Mouse (Mus musculus) liver, embryonic 12.5 days (tissue): ENCODE data around the gene St6galnac3. TPM values are rescaled to one million over a fixed set of nuclear protein-coding genes. Genes with fewer than 3 reads are reported as not detected.

ENCODE experiments used
- ATAC-seq: fragments of 200-750 bp; cut with Nextera tagmentation; 2 replicates; pipeline ENCODE4 v1.8.0; 2017; ENCODE audit warnings: moderate number of reproducible peaks, mild to moderate bottlenecking, moderate library complexity
- H3K27ac ChIP-seq: fragments of 300-500 bp; sonication (generic); 2 replicates; pipeline ENCODE4 v1.5.1; 2016; ENCODE audit warnings: mild to moderate bottlenecking
- H3K27me3 ChIP-seq: fragments of 300-500 bp; sonication (generic); replicated peaks from 2 replicates; pipeline ENCODE4 v1.6.1; 2016; ENCODE audit warnings: mild to moderate bottlenecking, moderate library complexity
- H3K36me3 ChIP-seq: fragments of 300-500 bp; sonication (generic); 2 replicates; pipeline ENCODE4 v1.6.1; 2016; ENCODE audit warnings: mild to moderate bottlenecking, moderate library complexity
- H3K4me1 ChIP-seq: fragments of 300-500 bp; sonication (generic); 2 replicates; pipeline ENCODE4 v1.6.1; 2016
- H3K4me2 ChIP-seq: fragments of 300-500 bp; sonication (generic); 2 replicates; pipeline ENCODE4 v1.6.1; 2016; ENCODE audit warnings: mild to moderate bottlenecking, moderate library complexity
- H3K4me3 ChIP-seq: fragments of 300-500 bp; sonication (generic); 2 replicates; pipeline ENCODE4 v1.5.1; 2016; ENCODE audit warnings: mild to moderate bottlenecking, moderate library complexity
- H3K9ac ChIP-seq: fragments of 300-500 bp; sonication (generic); 2 replicates; pipeline ENCODE4 v1.6.1; 2016; ENCODE audit warnings: mild to moderate bottlenecking, moderate library complexity
- H3K9me3 ChIP-seq: fragments of 300-500 bp; sonication (generic); replicated peaks from 2 replicates; pipeline ENCODE4 v1.6.1; 2016; ENCODE audit warnings: mild to moderate bottlenecking, moderate library complexity
- WGBS: fragments of 180-500 bp; shearing (Covaris S2); methylation state at CpG from one replicate; pipeline ENCODE4 v1.1.7; 2016; ENCODE audit not compliant: insufficient replicate concordance; 5-methylcytosine and 5-hydroxymethylcytosine counted together
- polyA plus RNA-seq: library from polyadenylated mRNA; unstranded; fragments of >200 nt; fragmentation: Nextera tagmentation; extraction: Ambion mirVana; gene quantifications from 2 replicates; pipeline ENCODE4 v1.2.1, GENCODE M21; 2016

The St6galnac3 gene
- polyA plus RNA-seq, 1 experiment from 2014 or later: 13.6 TPM

DNA sequence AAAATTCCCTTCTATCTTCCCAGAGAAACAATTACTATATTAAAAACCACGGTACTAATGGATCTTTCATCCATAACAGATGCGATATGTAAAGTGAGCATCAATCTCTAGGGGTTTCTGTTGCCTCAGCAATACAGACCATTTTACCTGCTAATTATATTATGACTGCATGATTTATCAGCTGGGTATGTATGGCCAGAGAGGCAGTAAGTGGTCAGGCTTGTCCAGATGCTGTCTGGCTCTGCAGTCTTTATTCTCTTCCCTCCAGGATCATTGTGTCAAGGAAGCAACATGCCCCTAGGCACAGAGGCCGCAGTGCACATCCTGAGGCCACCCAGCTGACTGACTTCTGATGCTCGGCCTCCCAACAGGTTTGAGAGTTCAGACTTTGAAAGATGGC is 222.5 kb downstream of the St6galnac3 start:
- H3K27ac ChIP-seq: no peak overlapping the region
- no peaks in the 10 kb centered on the region for H3K4me1 ChIP-seq
- ATAC-seq: no peak
- no peaks in the 10 kb centered on the region for H3K27me3 ChIP-seq
- H3K9ac ChIP-seq: no peak overlapping the region
- 0 out of 2 replicates have a peak, but pooled peaks cover 6% of the 10 kb centered on the region for H3K36me3 ChIP-seq
- WGBS: 74% methylated on average over 4 of the region's 4 CpGs
- H3K4me3 ChIP-seq: no peak overlapping the region
- no peaks in the 10 kb centered on the region for H3K9me3 ChIP-seq
- no peak overlapping the region for H3K4me2 ChIP-seq

DNA sequence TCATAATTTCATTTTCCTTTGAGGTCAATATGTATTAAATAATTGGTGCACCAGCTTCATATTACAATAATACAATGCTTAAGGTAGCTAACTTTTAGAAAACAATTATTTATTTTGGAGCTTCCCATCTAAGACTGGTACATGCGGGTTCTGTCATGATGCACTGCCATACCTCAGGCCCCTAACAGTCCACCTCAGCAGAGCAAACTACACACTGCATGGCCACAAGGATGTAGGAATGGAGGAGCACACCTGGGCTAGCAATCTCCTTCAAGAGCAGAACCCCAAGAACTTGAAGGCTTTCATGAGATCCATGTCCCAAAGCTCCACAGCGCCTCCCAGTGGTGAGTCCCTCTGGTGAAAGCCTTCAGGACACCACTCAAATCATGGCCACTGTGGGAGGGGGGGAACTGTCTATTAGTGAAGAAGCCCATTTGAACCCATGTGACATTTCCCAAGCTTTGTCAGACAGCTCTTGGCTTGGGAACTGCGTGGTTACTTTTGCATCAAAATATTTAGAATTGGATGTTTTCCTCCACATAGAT is 223.6 kb downstream of the St6galnac3 start:
- H3K4me2 ChIP-seq: no peak overlapping the region
- 54% methylated on average over 3 of the region's 3 CpGs for WGBS
- H3K9ac ChIP-seq: no peak overlapping the region
- no peak overlapping the region for H3K27ac ChIP-seq
- H3K27me3 ChIP-seq: no peaks in the 10 kb centered on the region
- H3K9me3 ChIP-seq: no peaks in the 10 kb centered on the region
- no peaks in the 10 kb centered on the region for H3K4me1 ChIP-seq
- ATAC-seq: no peak
- H3K4me3 ChIP-seq: no peak overlapping the region
- H3K36me3 ChIP-seq: 0 out of 2 replicates have a peak, but pooled peaks cover 4% of the 10 kb centered on the region

DNA sequence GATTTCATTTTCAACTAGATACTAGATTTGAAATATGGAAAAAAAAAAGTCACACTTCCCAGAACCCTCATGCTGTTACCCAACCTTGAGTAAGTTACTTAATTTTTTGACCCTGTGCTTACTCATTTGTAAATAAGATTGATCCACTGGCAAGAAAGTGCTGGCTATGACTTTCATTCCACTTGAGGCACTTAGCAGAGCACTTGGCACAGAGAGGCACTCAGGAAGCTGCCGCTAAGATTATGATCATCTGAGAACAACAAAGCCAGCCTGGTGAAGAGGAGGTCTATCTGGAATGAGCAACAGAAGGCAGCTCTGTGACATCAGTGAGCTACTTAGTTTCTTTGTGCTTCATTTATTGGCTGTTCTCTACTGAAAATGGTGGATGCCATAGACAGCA is 232.0 kb downstream of the St6galnac3 start:
- no peak for ATAC-seq
- Histone ChIP-seq H3K4me2 (no peak overlapping the region), H3K9me3 (no peaks in the 10 kb centered on the region), H3K27ac (no peak overlapping the region), H3K27me3 (no peaks in the 10 kb centered on the region), H3K4me3 (no peak overlapping the region), H3K4me1 (no peaks in the 10 kb centered on the region), H3K36me3 (no peaks in the 10 kb centered on the region), H3K9ac (no peak overlapping the region)
- WGBS: 65% methylated on average over 1 of the region's 1 CpGs

DNA sequence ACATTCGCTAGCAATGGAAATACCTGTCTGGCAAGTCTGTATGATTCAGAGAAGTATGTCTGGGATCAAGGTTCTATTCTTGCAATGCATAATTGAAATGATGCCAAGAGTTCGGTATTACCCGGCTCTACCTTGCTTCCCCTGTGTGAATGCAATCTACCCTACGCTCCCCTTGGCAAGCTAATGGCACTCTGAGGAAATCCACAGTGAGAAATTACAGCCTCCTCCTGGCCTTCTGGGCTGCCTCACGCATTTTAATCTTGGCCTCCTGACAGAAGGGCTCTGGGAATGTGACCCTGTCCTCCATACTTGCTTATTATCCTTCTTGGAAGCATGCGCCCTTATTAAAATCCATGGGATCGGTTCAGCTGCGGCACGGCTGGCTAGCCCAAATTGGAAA is 235.3 kb downstream of the St6galnac3 start:
- Histone ChIP-seq H3K27ac (no peak overlapping the region), H3K4me3 (no peak overlapping the region), H3K4me2 (no peak overlapping the region), H3K9ac (no peak overlapping the region), H3K9me3 (no peaks in the 10 kb centered on the region), H3K27me3 (no peaks in the 10 kb centered on the region), H3K4me1 (no peaks in the 10 kb centered on the region), H3K36me3 (no peaks in the 10 kb centered on the region)
- WGBS: 76% methylated on average over 9 of the region's 9 CpGs
- ATAC-seq: no peak

DNA sequence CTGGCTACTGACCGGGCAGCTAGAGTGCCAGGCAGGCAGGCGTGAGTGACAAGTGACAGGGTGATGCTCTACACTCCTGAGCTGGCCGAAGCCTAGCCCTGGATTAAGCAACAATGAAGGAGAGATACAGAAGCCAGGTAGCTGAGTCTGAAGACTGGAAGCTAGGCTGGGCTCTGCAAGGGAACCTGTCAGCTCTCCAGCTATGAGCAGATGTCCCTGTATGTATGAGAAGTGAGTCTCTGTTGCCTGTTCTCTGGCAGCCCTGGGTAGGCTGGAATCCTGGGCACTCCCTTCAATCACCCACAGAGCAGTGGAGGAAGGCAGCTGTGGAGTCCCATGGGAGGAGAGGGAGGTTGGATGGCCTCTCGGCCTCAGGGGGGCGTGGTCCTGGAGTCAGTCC is 236.0 kb downstream of the St6galnac3 start:
- Histone ChIP-seq H3K4me2 (no peak overlapping the region), H3K27me3 (no peaks in the 10 kb centered on the region), H3K36me3 (no peaks in the 10 kb centered on the region), H3K27ac (no peak overlapping the region), H3K9ac (no peak overlapping the region), H3K9me3 (no peaks in the 10 kb centered on the region), H3K4me3 (no peak overlapping the region), H3K4me1 (no peaks in the 10 kb centered on the region)
- ATAC-seq: no peak
- 73% methylated on average over 5 of the region's 5 CpGs for WGBS

DNA sequence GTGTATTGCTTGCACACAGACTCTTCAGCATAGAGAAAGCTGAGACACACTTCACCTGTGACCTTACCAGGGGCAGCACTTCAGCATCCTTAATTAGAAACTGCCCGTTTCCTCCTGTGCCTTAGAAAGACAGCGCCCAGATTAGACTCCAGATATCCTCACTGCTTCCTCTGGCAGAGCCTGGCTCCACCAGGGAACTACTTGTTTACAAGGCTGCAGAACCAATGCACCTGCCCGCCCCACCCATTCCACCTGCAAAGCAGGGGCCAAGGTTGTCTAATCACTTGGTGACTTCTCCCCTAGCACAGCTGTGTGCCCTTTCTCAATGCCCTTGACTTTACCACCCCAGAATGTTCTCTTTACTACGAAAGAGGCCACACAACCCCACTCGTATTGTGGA is 239.8 kb downstream of the St6galnac3 start:
- H3K9ac ChIP-seq: no peak overlapping the region
- no peak overlapping the region for H3K4me2 ChIP-seq
- H3K4me1 ChIP-seq: peaks cover 20% of the 10 kb centered on the region
- 68% methylated on average over 5 of the region's 5 CpGs for WGBS
- H3K27ac ChIP-seq: no peak overlapping the region
- no peak for ATAC-seq
- H3K27me3 ChIP-seq: no peaks in the 10 kb centered on the region
- no peak overlapping the region for H3K4me3 ChIP-seq
- H3K9me3 ChIP-seq: no peaks in the 10 kb centered on the region
- no peaks in the 10 kb centered on the region for H3K36me3 ChIP-seq

DNA sequence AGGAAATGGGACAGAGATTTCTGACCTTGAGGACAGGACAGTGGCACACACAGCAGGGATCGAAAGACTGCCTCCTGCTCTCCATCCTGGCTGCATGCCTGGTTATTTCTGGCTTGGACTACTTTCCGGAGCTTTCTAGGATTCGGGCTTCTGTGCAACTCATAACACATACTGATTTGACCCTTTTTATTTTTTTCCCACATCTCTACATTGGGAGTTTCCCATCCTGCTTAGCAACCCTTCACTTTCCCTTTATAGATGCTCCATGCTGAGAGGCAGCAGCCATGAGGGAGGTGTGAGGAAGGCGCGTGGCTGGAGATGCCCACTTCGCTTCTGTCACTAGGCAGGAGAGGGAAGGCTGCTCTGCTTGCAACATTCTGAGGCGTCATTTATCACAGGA is 240.3 kb downstream of the St6galnac3 start:
- Histone ChIP-seq H3K36me3 (no peaks in the 10 kb centered on the region), H3K9me3 (no peaks in the 10 kb centered on the region), H3K27me3 (no peaks in the 10 kb centered on the region), H3K4me1 (peaks cover 23% of the 10 kb centered on the region), H3K4me2 (no peak overlapping the region), H3K9ac (no peak overlapping the region), H3K27ac (no peak overlapping the region), H3K4me3 (no peak overlapping the region)
- ATAC-seq: no peak
- 80% methylated on average over 7 of the region's 7 CpGs for WGBS

DNA sequence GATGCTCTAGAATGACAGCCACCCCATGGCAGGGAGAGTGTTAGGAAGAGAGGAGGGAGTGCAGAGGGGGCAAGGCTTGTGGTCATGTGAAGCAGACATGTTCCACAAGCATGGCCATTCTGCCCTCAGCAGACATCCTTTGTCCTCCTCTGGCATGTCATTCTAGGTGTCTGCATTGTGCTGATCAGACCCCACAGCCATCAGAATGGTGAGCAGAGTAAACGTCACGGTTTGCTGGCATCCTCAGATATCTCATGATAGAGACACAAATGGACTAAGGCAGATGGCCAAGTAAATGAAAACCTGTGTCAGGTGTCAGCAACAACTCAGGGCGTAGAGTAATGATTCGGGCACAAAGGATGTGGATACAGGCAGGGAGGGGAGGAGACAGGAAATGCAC is 241.3 kb downstream of the St6galnac3 start:
- no peak for ATAC-seq
- H3K9ac ChIP-seq: no peak overlapping the region
- WGBS: 80% methylated on average over 4 of the region's 4 CpGs

DNA sequence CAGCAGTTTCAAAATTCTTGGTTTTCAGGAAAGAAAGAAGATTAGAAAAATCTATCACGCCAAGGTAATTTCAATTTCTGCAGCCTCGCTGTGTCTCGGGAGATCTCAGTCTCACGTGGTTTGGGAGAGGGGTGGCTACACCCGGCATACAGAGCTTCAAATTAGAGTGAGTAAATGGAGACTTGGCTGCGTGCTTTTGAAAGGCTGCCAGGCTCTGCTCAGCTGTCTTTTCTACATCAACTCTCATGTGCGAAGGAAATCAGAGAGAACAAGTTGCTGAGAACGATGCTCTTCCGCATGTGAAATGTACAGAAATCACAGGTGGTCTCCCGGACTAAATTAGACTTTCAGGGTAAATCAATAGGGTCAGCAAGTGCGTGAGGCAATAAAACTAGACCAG is 242.9 kb downstream of the St6galnac3 start:
- Histone ChIP-seq H3K9me3 (no peaks in the 10 kb centered on the region), H3K27me3 (no peaks in the 10 kb centered on the region), H3K4me2 (no peak overlapping the region), H3K27ac (no peak overlapping the region), H3K9ac (no peak overlapping the region), H3K36me3 (no peaks in the 10 kb centered on the region), H3K4me1 (peaks cover 23% of the 10 kb centered on the region), H3K4me3 (no peak overlapping the region)
- ATAC-seq: no peak
- whole genome bisulfite sequencing: 80% methylated on average over 11 of the region's 11 CpGs

More for the DNA sequence above, 241.3 kb downstream of the St6galnac3 start:
- Histone ChIP-seq H3K4me2 (no peak overlapping the region), H3K27ac (no peak overlapping the region), H3K36me3 (no peaks in the 10 kb centered on the region), H3K4me1 (peaks cover 23% of the 10 kb centered on the region), H3K4me3 (no peak overlapping the region), H3K27me3 (no peaks in the 10 kb centered on the region), H3K9me3 (no peaks in the 10 kb centered on the region)

DNA sequence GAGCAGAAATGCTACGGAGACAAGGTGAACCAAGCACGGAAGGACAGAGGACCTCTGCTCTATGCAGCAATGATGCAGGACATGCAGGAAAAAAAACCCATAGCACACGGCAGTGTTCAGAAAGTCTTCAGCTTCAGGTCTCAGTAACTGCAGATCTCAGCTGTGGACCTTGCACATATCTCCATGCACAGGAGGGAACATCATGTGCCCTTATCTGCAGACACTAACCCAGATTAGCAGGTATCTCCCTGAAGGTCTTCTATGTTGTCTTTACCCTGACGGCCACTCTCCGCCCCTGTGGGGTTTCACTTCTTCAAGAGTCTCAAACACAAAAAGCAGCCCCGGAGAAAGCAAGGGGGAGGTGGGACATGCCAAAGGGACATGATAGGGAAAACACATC is 244.0 kb downstream of the St6galnac3 start:
- Histone ChIP-seq H3K4me3 (no peak overlapping the region), H3K36me3 (no peaks in the 10 kb centered on the region), H3K4me2 (peak overlapping the region; percentile 29), H3K27ac (no peak overlapping the region), H3K9ac (no peak overlapping the region), H3K9me3 (no peaks in the 10 kb centered on the region), H3K27me3 (no peaks in the 10 kb centered on the region), H3K4me1 (peaks cover 23% of the 10 kb centered on the region)
- 51% methylated on average over 6 of the region's 6 CpGs for WGBS
- peak; percentile 81 for ATAC-seq

DNA sequence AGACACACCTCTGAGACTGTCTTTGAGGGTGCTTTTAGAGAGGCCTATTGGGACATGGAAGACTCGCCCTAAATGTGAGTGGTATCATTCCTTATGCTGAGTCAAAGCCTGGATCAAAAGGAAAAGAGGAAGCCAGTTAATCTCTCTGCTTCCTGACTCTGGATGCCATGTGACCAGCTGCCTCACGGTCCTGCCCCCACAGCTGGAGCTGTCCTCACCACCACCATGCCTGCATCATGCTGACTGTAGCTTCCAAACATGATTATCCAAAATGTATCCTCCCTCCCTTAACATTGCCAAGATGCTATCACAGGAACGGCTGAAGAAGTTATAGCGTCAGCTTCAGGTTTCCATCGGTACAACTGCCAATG is 244.4 kb downstream of the St6galnac3 start:
- H3K27ac ChIP-seq: no peak overlapping the region
- H3K9ac ChIP-seq: no peak overlapping the region
- no peaks in the 10 kb centered on the region for H3K27me3 ChIP-seq
- H3K4me2 ChIP-seq: peak overlapping the region; percentile 29
- H3K9me3 ChIP-seq: no peaks in the 10 kb centered on the region
- no peak overlapping the region for H3K4me3 ChIP-seq
- H3K36me3 ChIP-seq: no peaks in the 10 kb centered on the region
- peaks cover 23% of the 10 kb centered on the region for H3K4me1 ChIP-seq
- WGBS: 53% methylated on average over 5 of the region's 5 CpGs
- ATAC-seq: peak; percentile 47; the same call in 1 of the 2 replicates

DNA sequence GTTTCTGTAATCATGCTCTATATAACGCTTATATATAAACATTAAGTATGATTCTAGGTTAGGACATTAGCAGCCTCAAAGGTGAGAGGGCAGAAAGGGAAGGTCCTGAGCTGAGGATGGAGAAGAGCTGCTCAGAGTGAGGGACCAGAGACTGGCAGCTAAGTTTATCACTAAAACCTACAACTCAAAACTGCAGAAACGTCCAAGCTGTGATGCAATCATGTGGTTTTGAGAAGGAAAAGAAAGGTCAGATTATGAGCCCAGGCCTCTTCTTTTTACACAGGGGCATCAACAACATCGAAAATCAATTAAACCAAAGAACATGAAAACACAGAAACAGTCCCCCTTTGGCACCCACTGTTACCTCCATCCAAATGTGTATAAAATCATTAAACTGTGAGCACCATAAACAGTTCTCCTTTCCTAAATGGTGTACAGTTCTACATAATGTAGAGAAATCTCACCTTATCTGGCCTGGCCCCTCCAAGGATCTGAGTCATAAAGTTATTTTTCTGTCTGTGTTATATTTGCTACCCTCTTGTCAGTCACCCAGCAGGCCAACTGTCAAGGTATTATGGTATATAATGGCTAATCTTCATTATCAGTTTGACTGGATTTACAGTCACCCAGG is 244.9 kb downstream of the St6galnac3 start:
- Histone ChIP-seq H3K4me1 (peaks cover 23% of the 10 kb centered on the region), H3K9ac (no peak overlapping the region), H3K4me2 (no peak overlapping the region), H3K27me3 (no peaks in the 10 kb centered on the region), H3K27ac (no peak overlapping the region), H3K36me3 (no peaks in the 10 kb centered on the region), H3K4me3 (no peak overlapping the region), H3K9me3 (no peaks in the 10 kb centered on the region)
- no peak for ATAC-seq
- 43% methylated on average over 3 of the region's 3 CpGs for WGBS

DNA sequence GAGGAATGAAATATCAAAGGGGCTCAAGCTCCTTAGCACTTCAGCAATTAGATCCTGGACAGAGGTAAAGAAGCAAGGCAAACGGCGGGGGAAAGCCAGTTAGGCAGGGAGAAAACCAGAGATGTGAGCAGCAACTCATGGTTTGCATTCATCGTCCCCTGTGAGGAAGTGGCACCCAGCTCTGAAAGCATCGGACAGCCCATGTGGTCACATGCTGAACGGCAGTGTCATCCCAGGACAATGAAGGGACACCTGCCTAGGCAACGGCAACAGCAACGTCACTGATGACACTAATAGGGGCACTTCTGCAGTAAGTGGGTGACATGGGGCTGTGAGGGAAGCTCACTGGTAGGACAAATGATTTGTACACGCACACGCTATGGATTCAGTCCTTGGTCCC is 249.1 kb downstream of the St6galnac3 start:
- WGBS: 85% methylated on average over 9 of the region's 9 CpGs
- H3K27me3 ChIP-seq: no peaks in the 10 kb centered on the region

More for the DNA sequence above, 249.1 kb downstream of the St6galnac3 start:
- no peak overlapping the region for H3K4me3 ChIP-seq
- no peak for ATAC-seq
- H3K9ac ChIP-seq: no peak overlapping the region
- no peak overlapping the region for H3K27ac ChIP-seq
- H3K9me3 ChIP-seq: no peaks in the 10 kb centered on the region
- H3K4me2 ChIP-seq: no peak overlapping the region
- peaks cover 10% of the 10 kb centered on the region for H3K4me1 ChIP-seq
- no peaks in the 10 kb centered on the region for H3K36me3 ChIP-seq
